Comparison of ENCODE assay signal across 27 mouse cellular contexts in the genomic region with DNA sequence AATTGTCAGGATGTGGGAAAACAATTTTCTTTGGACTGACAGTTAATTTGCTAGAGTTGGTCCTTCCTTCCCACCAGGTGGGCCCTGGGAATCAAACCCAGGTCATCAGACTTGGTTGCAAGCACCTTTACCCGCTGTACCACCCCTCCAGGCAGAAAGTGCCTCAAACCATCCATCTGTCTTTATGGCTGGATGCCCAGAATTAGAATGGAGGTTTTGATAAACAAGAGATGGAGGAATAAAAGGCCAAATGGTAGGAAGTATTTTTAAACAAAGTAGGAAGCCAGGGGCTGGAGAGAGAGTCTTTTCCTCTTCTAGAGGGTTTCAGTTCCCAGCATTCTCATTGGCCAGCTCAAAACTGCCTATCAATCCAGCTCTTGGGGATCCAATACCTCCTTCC. TPM values are rescaled to one million over a fixed set of nuclear protein-coding genes. Genes with fewer than 3 reads are reported as not detected.
"Had no signal": no experiment of that assay in that cellular context is flagged by ENCODE, and none has a peak within 500 bp of the region (broad histone marks: within the 10 kb centered on the region; RNA-seq: fewer than 3 reads in every experiment).

No protein-coding gene starts in this region.

- H3K27ac ChIP-seq: kidney, postnatal 0 days; liver, embryonic 13.5 days; midbrain, embryonic 10.5 days had no signal

- ATAC-seq: lung, postnatal 0 days had no signal

- H3K36me3 ChIP-seq: liver, embryonic 13.5 days; midbrain, embryonic 10.5 days had no signal

- H3K4me1 ChIP-seq: liver, embryonic 13.5 days had no signal

- H3K4me3 ChIP-seq: liver, embryonic 13.5 days; megakaryocyte, embryonic 14.5 days; midbrain, embryonic 10.5 days had no signal

- H3K9ac ChIP-seq: liver, embryonic 13.5 days had no signal

- H3K4me2 ChIP-seq: liver, embryonic 13.5 days had no signal

- H3K27me3 ChIP-seq: liver, embryonic 13.5 days had no signal

- DNase-seq: kidney, postnatal 25 days; layer of hippocampus, adult 9-11 months; liver, embryonic 13.5 days; lung, adult 2 months; lung, postnatal 36 days; midbrain, embryonic 14.5 days; thymus, adult 18-20 months had no signal

- H3K9me3 ChIP-seq: liver, embryonic 13.5 days; midbrain, embryonic 10.5 days had no signal

RNA-seq across cellular contexts. Expression of gene Igsf23, which starts 25.2 kb away (rescaled TPM):
- total RNA-seq: layer of hippocampus, adult 18-20 months; layer of hippocampus, postnatal 25 days; left cerebral cortex, adult 18-20 months; left cerebral cortex, postnatal 25 days; midbrain, postnatal 0 days had no signal
- polyA plus RNA-seq: kidney, embryonic 14.5 days; midbrain, embryonic 14.5 days; midbrain, postnatal 0 days; neural tube, embryonic 11.5 days; neural tube, embryonic 14.5 days had no signal

RNA-seq across cellular contexts. Expression of gene Ceacam19, which starts 37.6 kb away (rescaled TPM):
- total RNA-seq: layer of hippocampus, adult 18-20 months; layer of hippocampus, postnatal 25 days; left cerebral cortex, adult 18-20 months; left cerebral cortex, postnatal 25 days; liver, adult 2 months had no signal
- polyA plus RNA-seq: kidney, embryonic 14.5 days; limb, embryonic 11.5 days; liver, adult 2 months; liver, embryonic 13.5 days; liver, embryonic 16.5 days; midbrain, embryonic 10.5 days; midbrain, embryonic 14.5 days; midbrain, postnatal 0 days; neural tube, embryonic 11.5 days; neural tube, embryonic 14.5 days; small intestine, adult 2 months; testis, adult 2 months had no signal

RNA-seq across cellular contexts. Expression of gene Ceacam20, which starts 39.8 kb away (rescaled TPM):
- total RNA-seq: layer of hippocampus, adult 18-20 months; layer of hippocampus, postnatal 25 days; left cerebral cortex, adult 18-20 months; left cerebral cortex, postnatal 25 days; liver, adult 2 months; midbrain, postnatal 0 days had no signal
- polyA plus RNA-seq: kidney, embryonic 14.5 days; kidney, postnatal 0 days; limb, embryonic 11.5 days; limb, embryonic 14.5 days; liver, adult 2 months; liver, embryonic 13.5 days; liver, embryonic 16.5 days; lung, postnatal 0 days; midbrain, embryonic 10.5 days; midbrain, embryonic 14.5 days; midbrain, postnatal 0 days; neural tube, embryonic 11.5 days; neural tube, embryonic 14.5 days; spleen, adult 2 months; urinary bladder, adult 2 months had no signal
